Mouse (Mus musculus) mouse embryonic stem cell (cell line): ENCODE measurements around the gene Gramd1b.

Experiments
- in situ Hi-C, 2 experiments: fragments of 300-500 bp; cut with MboI; formaldehyde crosslinking; loops; 1 replicate in 1 of 2; 3 replicates in 1 of 2; pipeline ENCODE4 v1.14.3; 2019 to 2020; ENCODE audit warnings: low sequenced_read_pairs in 2 of 2, low pct_unique_long_range_greater_than_20kb in 1 of 2, mixed read lengths in 1 of 2; ENCODE audit not compliant: unreplicated experiment in 1 of 2

Gramd1b gene

DNA sequence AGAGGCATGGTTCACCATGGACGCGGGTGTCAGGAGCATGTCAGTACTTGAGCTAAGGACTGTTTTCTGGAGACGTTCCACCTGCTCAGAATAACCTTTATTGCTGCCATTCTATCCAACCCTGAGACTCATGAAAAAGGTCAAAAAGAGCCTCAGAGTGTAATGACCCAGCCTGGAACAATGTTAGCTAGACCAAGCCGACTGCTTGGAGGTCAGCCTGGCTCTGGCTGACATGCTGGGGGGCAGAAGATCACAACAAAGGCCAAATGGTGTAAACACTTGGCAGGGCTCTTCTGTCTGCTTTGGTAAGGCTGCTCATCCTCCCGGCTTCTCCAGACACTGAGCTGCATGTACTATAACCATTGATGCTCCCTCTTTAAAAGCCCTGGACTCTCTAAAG, 88.4 kb downstream of the Gramd1b start:
- in situ Hi-C loops: no loop called here

DNA sequence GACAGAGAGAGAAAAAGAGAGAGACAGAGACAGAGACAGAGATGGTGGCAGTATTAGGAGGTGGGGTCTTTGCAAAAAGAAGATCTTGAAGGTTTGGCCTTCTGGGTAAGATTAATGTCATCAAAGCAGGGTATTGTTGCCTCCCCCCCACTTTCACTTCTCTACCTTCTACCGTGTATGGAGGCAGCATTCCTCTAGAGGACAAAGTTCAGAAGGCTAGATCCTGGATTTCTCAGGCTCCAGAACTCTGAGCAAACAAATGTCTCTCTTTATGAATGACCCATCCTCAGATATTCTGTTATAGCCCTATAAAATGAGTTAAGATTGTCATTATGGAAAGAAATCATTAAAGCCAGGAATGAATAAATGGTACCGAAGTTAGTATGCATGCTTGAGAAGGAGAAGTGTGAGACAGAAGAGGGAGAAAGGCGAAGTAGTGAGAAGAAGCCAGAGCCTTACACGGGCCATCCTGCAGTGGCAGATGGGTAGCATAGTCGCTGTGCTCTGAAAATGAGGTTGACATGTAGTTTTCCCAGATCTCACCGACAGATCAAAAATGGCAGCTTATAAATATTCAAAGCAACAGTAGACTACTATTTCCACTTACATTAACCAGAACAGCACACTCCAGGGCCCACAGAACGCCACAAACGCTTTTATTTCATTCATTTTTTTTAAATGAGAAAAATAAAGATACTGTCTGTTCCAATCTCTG, 91.1 kb downstream of the Gramd1b start:
- in situ Hi-C loops: no loop called here

DNA sequence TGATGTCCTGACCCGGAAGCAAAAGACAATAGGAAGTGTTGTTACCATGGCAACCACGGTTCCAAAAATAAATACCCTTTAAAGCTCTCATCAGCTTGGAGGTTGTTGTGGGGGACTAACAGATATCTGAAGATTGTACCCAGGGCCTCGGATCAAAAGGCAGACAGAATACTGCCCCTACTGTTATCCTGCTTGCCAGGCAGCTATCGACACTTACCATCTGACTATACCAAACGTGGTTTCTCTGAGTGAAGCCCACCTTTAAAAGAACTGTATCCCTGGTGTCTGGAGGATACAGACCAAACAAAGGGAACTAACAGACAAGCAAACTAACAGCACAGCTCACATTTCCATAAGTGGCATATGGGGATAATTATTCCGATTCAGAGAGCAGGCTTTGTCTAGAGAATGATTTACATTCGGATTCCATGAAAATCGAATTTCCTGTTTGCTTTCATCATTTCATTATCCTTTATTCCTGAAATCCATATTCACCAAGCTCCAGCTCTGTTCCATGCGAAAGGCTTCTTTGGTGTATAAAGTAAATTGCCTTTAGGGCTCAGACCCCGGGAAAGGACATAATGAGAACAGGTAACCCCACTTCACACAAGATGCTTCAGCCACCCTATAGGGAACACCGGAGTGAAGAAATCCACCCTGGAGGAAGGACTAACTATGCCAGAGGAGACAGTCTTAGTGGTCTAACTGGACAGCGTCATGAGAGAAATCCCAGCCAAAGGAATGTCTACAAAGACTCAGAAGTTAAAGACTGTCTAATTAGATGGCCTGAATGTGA, 92.3 kb downstream of the Gramd1b start:
- in situ Hi-C loops: no loop called here

DNA sequence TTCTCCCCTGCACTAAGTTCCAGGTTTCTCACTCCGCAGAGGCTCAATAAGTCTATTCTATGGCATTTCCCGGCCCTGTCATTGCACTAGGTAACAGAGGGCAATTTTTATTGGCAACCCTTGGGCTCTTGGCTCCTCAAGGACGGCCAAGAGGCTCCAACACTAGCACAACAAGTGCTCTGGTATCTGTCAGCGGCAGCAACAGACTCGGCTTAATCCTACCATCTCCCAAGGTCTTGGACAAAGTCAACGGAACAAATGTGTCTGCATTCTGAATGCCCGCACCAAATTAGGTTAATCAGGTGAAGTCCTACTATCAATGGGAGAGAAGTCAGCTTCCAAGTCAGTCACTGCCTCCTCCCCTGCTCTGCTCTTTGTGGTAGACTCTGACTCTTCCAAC, 93.3 kb downstream of the Gramd1b start:
- in situ Hi-C loops: no loop called here

DNA sequence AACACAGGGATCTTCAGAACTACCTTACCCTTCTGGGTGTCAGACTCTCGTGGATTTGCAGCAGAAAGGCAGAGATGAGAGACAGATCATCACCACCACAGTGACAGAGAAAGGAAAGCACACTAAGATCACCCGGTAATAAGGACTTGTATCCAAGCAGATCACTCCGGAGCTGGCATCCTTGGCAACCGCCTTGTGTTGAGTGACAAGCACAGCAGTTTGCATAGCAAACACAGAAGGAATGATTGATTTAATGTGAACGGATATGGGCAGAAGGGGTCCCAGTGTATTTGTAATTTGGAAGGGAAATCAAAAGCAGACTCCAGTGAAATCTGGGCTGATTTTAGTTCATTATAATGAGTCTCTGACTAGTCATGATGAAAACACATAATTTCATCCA, 97.9 kb downstream of the Gramd1b start:
- in situ Hi-C loops: no loop called here

DNA sequence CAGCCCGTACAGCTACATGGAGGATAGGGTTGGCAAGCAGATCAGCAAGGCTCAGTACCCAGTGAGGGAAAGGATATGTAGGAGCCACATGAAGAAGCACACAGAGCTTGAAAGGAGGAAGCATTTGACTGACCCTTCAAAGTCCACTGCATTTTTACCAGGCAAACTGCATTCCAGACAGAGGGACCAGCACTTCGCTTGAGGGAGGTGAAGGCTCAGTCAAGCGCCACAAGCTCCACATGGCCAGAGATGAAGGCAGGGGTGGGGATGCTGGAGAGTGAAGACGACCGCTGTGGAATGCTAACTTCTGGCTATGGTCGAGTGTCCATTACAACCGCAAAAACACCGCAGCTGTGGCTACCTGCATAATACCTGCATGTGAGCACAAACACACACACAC, 100.2 kb downstream of the Gramd1b start:
- in situ Hi-C loops: no loop called here

DNA sequence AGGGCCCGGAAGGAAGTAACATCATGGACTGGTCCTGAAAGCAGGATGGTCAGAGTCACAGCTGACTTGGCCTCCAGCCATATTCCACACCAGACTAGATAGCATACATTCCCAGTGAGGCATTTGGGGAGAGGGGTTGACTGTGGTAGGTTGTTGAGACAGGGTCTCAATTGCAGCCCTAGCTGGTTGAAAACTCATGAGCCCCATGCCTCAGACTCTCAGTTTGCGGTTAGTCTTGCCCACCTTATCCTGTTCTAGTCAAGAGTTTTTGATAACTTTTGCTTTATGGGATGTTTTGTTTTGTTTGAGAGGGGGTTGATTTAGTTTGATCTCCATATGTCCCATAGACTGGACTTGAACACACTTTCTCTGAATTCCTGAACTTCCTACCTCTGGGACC, 103.5 kb downstream of the Gramd1b start:
- in situ Hi-C loops: no loop called here

DNA sequence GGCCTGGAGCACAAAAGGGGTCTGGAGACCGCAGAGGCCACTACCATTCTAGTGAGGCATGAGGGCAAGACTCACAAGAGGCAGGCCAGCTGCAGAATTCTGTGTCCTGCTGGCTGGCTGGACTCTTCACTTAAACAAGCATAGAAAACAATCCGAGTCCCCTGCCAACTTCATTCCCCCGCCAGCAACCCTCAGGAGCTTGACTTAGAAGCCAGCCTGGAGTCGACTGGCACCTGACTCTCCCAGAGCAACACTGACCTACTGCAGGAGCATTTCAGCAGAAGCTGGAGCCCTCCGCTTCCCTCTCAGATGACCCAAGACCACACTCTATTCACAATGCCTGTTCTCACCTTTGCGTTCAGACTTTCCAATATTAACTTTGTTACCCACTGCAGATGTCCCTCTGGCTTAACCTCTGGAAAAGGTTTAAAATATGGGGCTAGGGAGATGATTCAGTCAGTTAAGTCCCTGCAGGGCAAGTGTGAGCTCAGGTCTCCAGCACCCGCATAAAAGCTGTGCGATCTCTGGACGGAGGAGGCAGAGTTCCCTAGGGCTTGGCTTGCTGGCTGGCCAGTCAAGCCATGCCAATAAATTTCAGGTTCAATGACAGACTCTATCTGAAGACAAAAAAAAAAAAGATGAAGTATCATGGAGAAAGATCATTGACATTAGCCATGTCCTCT, 104.8 kb downstream of the Gramd1b start:
- in situ Hi-C loops: no loop called here

DNA sequence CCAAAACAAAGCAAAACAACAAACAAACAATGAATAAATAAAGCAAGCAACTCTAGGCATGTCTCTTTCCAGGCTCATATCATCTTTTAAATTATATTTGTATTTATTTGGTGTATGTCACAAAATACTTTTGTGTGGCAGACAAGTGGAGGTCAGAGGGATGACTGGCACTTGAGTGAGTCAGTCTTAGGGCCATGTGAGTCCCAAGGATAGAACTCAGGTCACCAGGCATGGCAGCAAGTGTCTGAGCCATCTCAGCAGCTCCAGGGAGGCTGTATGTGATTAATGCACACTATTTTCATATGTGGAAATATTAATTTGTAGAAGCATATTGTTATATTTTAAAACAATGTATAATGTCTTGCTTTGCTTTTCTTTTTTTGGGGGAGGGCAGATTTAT, 106.3 kb downstream of the Gramd1b start:
- in situ Hi-C loops: loop anchor here in 1 of 2 experiments (25.0 kb wide), 1 partner anchor 337 kb away; no protein-coding TSS in a partner anchor

DNA sequence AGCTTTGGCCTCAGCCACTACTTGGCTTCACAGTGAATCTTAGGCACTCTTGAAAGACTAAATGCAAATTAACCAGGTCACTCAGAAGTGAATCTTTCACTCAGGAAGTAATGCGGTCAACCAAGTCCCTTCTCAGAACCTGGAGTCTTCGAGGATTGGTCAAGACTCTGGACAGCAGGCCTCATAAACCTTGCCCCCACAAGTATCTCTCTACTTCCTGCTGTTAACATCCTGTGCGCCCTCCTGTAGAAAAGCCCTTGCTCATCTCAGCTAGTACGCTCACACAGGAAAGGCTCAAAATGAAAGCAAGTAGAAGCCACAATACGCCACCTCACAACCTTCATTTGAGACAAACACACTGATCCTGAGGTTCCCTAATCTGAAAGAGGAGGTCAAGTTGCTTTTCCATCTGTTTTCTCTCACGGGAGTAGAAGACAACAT, 107.7 kb downstream of the Gramd1b start:
- in situ Hi-C loops: loop anchor here in 1 of 2 experiments (25.0 kb wide), 1 partner anchor 339 kb away; no protein-coding TSS in a partner anchor

DNA sequence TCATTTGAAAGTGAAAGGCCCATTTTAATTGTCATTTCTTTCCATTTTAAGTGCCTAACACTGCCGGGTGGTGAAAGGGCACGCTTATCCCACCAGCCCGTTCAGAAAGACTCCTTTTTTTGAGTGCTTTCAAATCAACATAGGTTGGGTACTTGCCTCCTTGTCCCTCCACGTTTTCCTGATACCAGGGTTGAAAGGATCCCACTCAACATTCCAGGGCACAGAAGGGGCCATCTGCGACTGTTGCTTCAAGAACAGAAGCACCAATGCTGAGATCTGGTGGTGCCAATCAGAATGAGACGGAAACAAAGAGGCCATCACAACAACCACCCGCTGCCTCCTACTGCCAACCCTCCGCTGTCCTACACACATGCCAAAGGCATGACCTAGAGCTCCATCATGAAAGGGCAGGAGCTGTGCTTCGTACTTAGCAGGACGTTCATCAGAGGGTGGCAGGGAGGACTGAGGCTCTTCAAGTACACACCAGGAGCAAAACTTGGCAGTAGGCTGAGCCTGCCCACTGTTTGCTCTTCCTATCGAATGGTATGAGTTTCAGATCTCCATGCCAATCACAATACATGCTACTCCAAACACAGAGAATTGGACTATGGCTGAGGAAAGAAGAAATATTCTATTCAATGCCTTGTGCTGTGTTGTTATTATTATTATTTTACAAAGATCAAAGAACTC, 108.7 kb downstream of the Gramd1b start:
- in situ Hi-C loops: loop anchor here in 1 of 2 experiments (25.0 kb wide), 1 partner anchor 340 kb away; no protein-coding TSS in a partner anchor

DNA sequence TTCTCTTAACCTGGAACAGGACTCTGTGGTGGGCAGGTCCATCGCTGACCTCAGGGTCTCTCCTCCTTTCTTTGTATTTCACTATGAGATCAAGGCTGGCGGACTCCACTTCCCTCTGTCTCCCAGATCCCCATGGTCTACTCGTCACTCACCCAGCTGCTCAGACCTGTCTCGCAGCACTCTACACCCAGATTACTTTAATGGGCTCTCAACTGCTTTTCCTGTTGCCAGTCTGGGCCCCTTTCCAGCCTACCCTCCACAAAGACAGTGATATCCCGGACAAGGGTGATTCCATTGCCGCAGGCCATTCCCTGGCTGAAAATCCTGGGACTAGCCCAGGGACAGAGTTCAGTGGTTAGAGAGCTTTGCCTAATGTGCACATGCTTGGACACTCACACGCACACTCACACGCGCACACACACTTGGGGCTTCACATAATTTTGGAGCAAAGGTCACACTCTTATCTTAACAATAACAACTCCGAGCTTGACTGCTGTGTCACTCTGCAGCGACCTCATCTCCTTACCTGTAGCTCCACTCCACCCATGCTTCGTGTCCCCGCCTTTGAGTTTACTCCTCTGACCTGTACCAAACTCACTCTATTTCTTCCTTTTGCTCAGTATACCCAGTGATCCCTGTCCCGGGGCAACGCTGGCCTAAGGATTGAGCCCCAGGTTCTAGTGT, 110.4 kb downstream of the Gramd1b start:
- in situ Hi-C loops: loop anchor here in 1 of 2 experiments (25.0 kb wide), 1 partner anchor 342 kb away; no protein-coding TSS in a partner anchor

DNA sequence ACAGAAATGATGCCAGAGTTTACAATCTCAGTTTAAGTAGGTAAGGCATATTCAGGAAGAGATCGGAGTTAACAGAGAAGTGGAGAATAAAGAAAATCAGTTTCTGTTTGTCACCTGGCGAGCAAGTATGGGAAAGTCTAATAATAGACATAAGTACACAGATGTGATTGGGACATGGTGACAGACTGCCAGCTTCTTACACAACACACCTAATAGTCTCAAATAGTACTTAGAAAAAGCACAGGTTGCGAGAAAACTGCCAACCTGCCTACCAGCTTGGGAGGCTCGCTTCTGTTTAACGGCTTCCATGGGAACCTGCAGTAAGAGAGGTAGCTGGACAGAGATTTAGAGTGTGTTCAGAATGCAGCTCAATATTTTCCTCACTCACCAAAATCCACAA, 112.4 kb downstream of the Gramd1b start:
- in situ Hi-C loops: loop anchor here in 1 of 2 experiments (10.0 to 25.0 kb wide), 2 partner anchors 166 to 343 kb away; no protein-coding TSS in a partner anchor

DNA sequence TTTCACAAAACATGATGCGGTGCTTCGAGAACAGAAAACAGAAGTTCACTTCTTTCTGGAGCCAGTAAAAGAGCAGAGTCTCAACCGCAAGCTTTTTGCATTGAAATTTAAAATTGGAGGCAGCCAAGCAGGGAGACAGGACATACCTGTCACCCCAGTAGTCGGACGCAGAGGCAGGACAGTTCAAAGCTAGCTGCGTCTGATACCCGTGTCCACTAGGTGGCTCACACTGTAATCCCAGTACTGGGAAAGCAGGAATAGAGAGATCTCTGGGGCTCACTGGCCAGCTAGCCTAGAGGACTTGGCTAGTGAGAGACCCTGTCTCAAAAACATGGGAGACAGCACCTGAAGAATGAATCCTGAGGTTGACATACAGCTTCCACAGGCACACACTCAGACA, 115.0 kb downstream of the Gramd1b start:
- in situ Hi-C loops: loop anchor here in 1 of 2 experiments (10.0 to 25.0 kb wide), 2 partner anchors 169 to 346 kb away; no protein-coding TSS in a partner anchor

DNA sequence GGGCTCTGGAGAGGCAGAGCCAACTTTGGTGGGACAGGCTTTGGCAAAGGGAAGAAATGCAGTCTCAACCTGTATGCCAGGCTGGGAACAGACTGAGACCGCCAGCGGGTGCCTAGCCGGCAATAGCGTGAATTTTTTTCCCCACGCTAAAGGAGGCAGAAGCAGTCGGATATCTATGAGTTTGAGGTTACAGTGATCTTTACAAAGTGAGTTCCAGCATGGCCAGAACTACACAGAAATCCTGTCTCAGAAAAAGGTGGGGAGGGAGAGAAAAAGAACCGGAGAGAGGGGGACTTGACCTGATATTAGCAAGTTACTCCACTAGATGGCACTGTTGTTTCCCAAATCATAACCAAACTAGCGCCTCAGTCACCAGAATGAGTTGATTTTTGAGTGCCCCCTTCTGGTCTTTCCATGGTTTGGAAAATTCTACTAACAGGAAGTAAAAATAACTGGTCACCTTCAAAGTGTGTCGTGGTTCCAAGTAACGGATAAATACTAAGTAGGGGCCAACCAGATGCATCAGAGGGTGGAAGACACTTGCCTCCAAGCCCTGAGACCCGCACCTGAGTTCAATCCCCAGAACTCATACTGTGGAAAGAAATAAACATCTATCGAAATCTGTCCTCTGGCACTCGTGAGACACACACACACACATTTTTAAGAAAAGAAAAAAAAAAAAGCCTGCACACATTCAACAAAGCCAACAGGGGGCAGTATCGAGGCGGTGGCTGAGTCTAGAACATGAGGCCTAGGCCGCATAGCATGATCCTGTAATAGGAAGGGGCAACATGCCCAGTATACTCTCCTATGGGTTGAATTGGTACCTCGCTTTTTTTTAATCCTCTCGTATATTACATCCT, 116.0 kb downstream of the Gramd1b start:
- in situ Hi-C loops: loop anchor here in 1 of 2 experiments (10.0 to 25.0 kb wide), 2 partner anchors 170 to 347 kb away; no protein-coding TSS in a partner anchor

DNA sequence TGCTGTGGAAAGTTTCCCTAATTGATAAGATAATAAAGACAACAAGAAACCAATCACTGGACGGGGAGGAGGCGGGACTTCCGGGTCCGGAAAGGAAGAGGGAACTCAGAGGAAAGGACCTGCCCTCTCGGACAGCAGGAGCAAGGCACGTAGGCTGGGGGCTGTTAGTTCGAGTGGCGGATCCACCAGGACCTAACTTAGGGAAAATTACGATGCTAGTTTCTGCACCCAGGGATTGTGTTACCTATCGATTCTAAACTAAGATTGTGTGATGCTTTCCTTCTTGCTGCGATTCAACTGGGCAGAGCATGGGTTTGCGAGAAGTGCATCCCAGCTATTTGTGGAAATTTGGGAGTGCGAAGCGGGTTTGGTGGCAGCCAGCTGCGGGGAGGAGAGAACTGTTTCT, 116.7 kb downstream of the Gramd1b start:
- in situ Hi-C loops: loop anchor here in 1 of 2 experiments (10.0 to 25.0 kb wide), 2 partner anchors 170 to 348 kb away; no protein-coding TSS in a partner anchor

DNA sequence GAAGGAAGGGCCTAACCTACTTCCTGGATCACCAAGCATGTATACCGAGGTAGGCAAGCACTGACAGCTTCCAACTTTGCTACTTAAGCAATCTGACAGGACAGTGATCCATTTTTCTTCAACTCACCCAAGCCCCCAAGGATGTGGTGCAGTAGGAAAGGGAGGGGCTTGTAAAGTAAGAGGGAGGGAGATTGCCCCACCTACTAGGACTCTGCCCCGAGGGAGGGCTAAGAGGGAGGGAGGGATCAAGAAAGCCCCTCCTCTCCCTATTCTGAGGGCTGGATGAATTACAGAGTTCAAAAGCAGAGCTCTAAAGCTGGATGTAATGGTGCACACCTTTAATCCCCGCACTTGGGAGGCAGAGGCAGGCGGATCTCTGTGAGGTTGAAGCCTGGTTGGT, 117.6 kb downstream of the Gramd1b start:
- in situ Hi-C loops: loop anchor here in 1 of 2 experiments (10.0 to 25.0 kb wide), 2 partner anchors 171 to 349 kb away; no protein-coding TSS in a partner anchor
